Mouse (Mus musculus): ENCODE results near the gene Rab4b. TPM values are rescaled to one million over a fixed set of nuclear protein-coding genes. Genes with fewer than 3 reads are reported as not detected.

Rab4b gene
- polyA plus RNA-seq, 1 experiment: 67.8 TPM

GRCm38 (mm10) chr7:27189271-27189931 lies 10.7 kb upstream of the Rab4b start:
- TF ChIP-seq POLR2A (IDR thresholded peaks at IDR 0.05; ENCODE audit: borderline replicate concordance, extremely low read depth, low read depth, low read length): no peak
- TF ChIP-seq CTCF (IDR thresholded peaks at IDR 0.05; ENCODE audit: insufficient read depth, low read length): peak; percentile 19; the same call in 1 of the 2 replicates
- no peak overlapping the region for H3K4me3 ChIP-seq (replicated peaks; ENCODE audit: extremely low read depth, low read depth, low read length)
- 97% methylated on average over 10 of the region's 10 CpGs for WGBS
- no peak for DNase-seq
- no peaks in the 10 kb centered on the region for H3K4me1 ChIP-seq (ENCODE audit: control insufficient read depth, insufficient read depth, low read length)

GRCm38 (mm10) chr7:27185986-27186385 lies 7.3 kb upstream of the Rab4b start:
- TF ChIP-seq CTCF (IDR thresholded peaks at IDR 0.05; ENCODE audit: insufficient read depth, low read length): no peak
- TF ChIP-seq POLR2A (IDR thresholded peaks at IDR 0.05; ENCODE audit: borderline replicate concordance, extremely low read depth, low read depth, low read length): no peak
- Histone ChIP-seq H3K4me1 (ENCODE audit: control insufficient read depth, insufficient read depth, low read length) (no peaks in the 10 kb centered on the region), H3K4me3 (replicated peaks; ENCODE audit: extremely low read depth, low read depth, low read length) (no peak overlapping the region)
- WGBS: 85% methylated on average over 5 of the region's 5 CpGs
- DNase-seq: no peak

GRCm38 (mm10) chr7:27184964-27185363 lies 6.3 kb upstream of the Rab4b start:
- no peak overlapping the region for H3K4me3 ChIP-seq (replicated peaks; ENCODE audit: extremely low read depth, low read depth, low read length)
- H3K4me1 ChIP-seq (ENCODE audit: control insufficient read depth, insufficient read depth, low read length): peaks cover 3% of the 10 kb centered on the region; the same call in 1 of the 2 replicates
- TF ChIP-seq CTCF (IDR thresholded peaks at IDR 0.05; ENCODE audit: insufficient read depth, low read length) (peak; percentile 80), POLR2A (IDR thresholded peaks at IDR 0.05; ENCODE audit: borderline replicate concordance, extremely low read depth, low read depth, low read length) (no peak)
- DNase-seq: no peak
- 34% methylated on average over 3 of the region's 3 CpGs for WGBS

- 55% methylated on average over 1 of the region's 1 CpGs for WGBS
- TF ChIP-seq CTCF (IDR thresholded peaks at IDR 0.05; ENCODE audit: insufficient read depth, low read length) (no peak), POLR2A (IDR thresholded peaks at IDR 0.05; ENCODE audit: borderline replicate concordance, extremely low read depth, low read depth, low read length) (no peak)
- H3K4me1 ChIP-seq (ENCODE audit: control insufficient read depth, insufficient read depth, low read length): peaks cover 6% of the 10 kb centered on the region; the same call in 1 of the 2 replicates
- no peak overlapping the region for H3K4me3 ChIP-seq (replicated peaks; ENCODE audit: extremely low read depth, low read depth, low read length)
- no peak for DNase-seq
Observed at GRCm38 (mm10) chr7:27182498-27182897, 3.8 kb upstream of the Rab4b start.

GRCm38 (mm10) chr7:27180837-27181695 lies 2.4 kb upstream of the Rab4b start, which contains the start of the genes Gm21983 and Mia:
TSS of gene Gm21983 (minus strand) at chr7:27181086.
TSS of gene Mia (minus strand) at chr7:27181157.
- TF ChIP-seq POLR2A (IDR thresholded peaks at IDR 0.05; ENCODE audit: borderline replicate concordance, extremely low read depth, low read depth, low read length) (no peak), CTCF (IDR thresholded peaks at IDR 0.05; ENCODE audit: insufficient read depth, low read length) (no peak)
- Histone ChIP-seq H3K4me3 (replicated peaks; ENCODE audit: extremely low read depth, low read depth, low read length) (no peak within 1 kb of the TSS), H3K4me1 (ENCODE audit: control insufficient read depth, insufficient read depth, low read length) (peaks cover 6% of the 10 kb centered on the region; the same call in 1 of the 2 replicates)
- 57% methylated on average over 14 of the region's 14 CpGs for WGBS
- peak; percentile 25 for DNase-seq

GRCm38 (mm10) chr7:27180036-27180435 lies 1.3 kb upstream of the Rab4b start:
- Histone ChIP-seq H3K4me3 (replicated peaks; ENCODE audit: extremely low read depth, low read depth, low read length) (no peak overlapping the region), H3K4me1 (ENCODE audit: control insufficient read depth, insufficient read depth, low read length) (peaks cover 6% of the 10 kb centered on the region; the same call in 1 of the 2 replicates)
- DNase-seq: no peak
- WGBS: 32% methylated on average over 5 of the region's 5 CpGs
- TF ChIP-seq CTCF (IDR thresholded peaks at IDR 0.05; ENCODE audit: insufficient read depth, low read length) (no peak), POLR2A (IDR thresholded peaks at IDR 0.05; ENCODE audit: borderline replicate concordance, extremely low read depth, low read depth, low read length) (no peak)

- WGBS: 40% methylated on average over 16 of the region's 16 CpGs
- Histone ChIP-seq H3K4me3 (replicated peaks; ENCODE audit: extremely low read depth, low read depth, low read length) (peak overlapping the region; percentile 43), H3K4me1 (ENCODE audit: control insufficient read depth, insufficient read depth, low read length) (peaks cover 6% of the 10 kb centered on the region; the same call in 1 of the 2 replicates)
- TF ChIP-seq POLR2A (IDR thresholded peaks at IDR 0.05; ENCODE audit: borderline replicate concordance, extremely low read depth, low read depth, low read length): no peak
- no peak for TF ChIP-seq CTCF (IDR thresholded peaks at IDR 0.05; ENCODE audit: insufficient read depth, low read length)
- no peak for DNase-seq
Observed at GRCm38 (mm10) chr7:27179217-27179918, 672 bp upstream of the Rab4b start.

- 15% methylated on average over 4 of the region's 4 CpGs for WGBS
Observed at GRCm38 (mm10) chr7:27177942-27178323, 763 bp downstream of the Rab4b start.

GRCm38 (mm10) chr7:27174896-27175295 lies 3.8 kb downstream of the Rab4b start:
- DNase-seq: no peak
- 87% methylated on average over 7 of the region's 7 CpGs for WGBS
- Histone ChIP-seq H3K4me1 (ENCODE audit: control insufficient read depth, insufficient read depth, low read length) (0 out of 2 replicates have a peak, but pooled peaks cover 3% of the 10 kb centered on the region), H3K4me3 (replicated peaks; ENCODE audit: extremely low read depth, low read depth, low read length) (no peak overlapping the region)
- no peak for TF ChIP-seq POLR2A (IDR thresholded peaks at IDR 0.05; ENCODE audit: borderline replicate concordance, extremely low read depth, low read depth, low read length)
- no peak for TF ChIP-seq CTCF (IDR thresholded peaks at IDR 0.05; ENCODE audit: insufficient read depth, low read length)

More at GRCm38 (mm10) chr7:27177942-27178323, 763 bp downstream of the Rab4b start:
- Histone ChIP-seq H3K4me1 (ENCODE audit: control insufficient read depth, insufficient read depth, low read length) (peaks cover 6% of the 10 kb centered on the region; the same call in 1 of the 2 replicates), H3K4me3 (replicated peaks; ENCODE audit: extremely low read depth, low read depth, low read length) (peak overlapping the region; percentile 76)
- no peak for DNase-seq
- no peak for TF ChIP-seq CTCF (IDR thresholded peaks at IDR 0.05; ENCODE audit: insufficient read depth, low read length)
- TF ChIP-seq POLR2A (IDR thresholded peaks at IDR 0.05; ENCODE audit: borderline replicate concordance, extremely low read depth, low read depth, low read length): no peak
